Mouse (Mus musculus) midbrain, embryonic 12.5 days (tissue): Measurements from ENCODE around the gene Capn12. TPM values are rescaled to one million over a fixed set of nuclear protein-coding genes. Genes with fewer than 3 reads are reported as not detected.
"Not testable (repeated sequence)": the region's sequence is repeated elsewhere in the genome, so short reads cannot be mapped to it uniquely, and the experiment has no call there.

ENCODE experiments used
- ATAC-seq: fragments of 200-750 bp; cut with Nextera tagmentation; 2 replicates; pipeline ENCODE4 v1.8.0; 2017; ENCODE audit warnings: low read depth, moderate TSS enrichment, moderate library complexity; ENCODE audit not compliant: low FRiP score
- H3K27ac ChIP-seq: fragments of 300-500 bp; sonication (generic); replicated peaks from 2 replicates; pipeline ENCODE4 v1.5.1; 2016; ENCODE audit warnings: mild to moderate bottlenecking
- H3K27me3 ChIP-seq: fragments of 300-500 bp; sonication (generic); 2 replicates; pipeline ENCODE4 v1.6.1; 2016; ENCODE audit warnings: mild to moderate bottlenecking
- H3K36me3 ChIP-seq: fragments of 300-500 bp; sonication (generic); 2 replicates; pipeline ENCODE4 v1.6.1; 2016
- H3K4me1 ChIP-seq: fragments of 300-500 bp; sonication (generic); 2 replicates; pipeline ENCODE4 v1.6.1; 2016
- H3K4me2 ChIP-seq: fragments of 300-500 bp; sonication (generic); replicated peaks from 2 replicates; pipeline ENCODE4 v1.6.1; 2016; ENCODE audit warnings: mild to moderate bottlenecking, moderate library complexity
- H3K4me3 ChIP-seq: fragments of 300-500 bp; sonication (generic); 2 replicates; pipeline ENCODE4 v1.5.1; 2016; ENCODE audit warnings: mild to moderate bottlenecking
- H3K9ac ChIP-seq: fragments of 300-500 bp; sonication (generic); replicated peaks from 2 replicates; pipeline ENCODE4 v1.6.1; 2016; ENCODE audit warnings: mild to moderate bottlenecking, moderate library complexity
- H3K9me3 ChIP-seq: fragments of 300-500 bp; sonication (generic); 2 replicates; pipeline ENCODE4 v1.6.1; 2016; ENCODE audit warnings: mild to moderate bottlenecking
- WGBS: fragments of 180-500 bp; shearing (Covaris S2); methylation state at CpG from one replicate; pipeline ENCODE4 v1.1.7; 2016; 5-methylcytosine and 5-hydroxymethylcytosine counted together
- polyA plus RNA-seq: library from polyadenylated mRNA; unstranded; fragments of >200 nt; fragmentation: Nextera tagmentation; extraction: Ambion mirVana; gene quantifications from 2 replicates; pipeline ENCODE4 v1.2.1, GENCODE M21; 2016

Gene Capn12
- polyA plus RNA-seq, 1 experiment from 2014 or later, result 0.20 TPM

DNA sequence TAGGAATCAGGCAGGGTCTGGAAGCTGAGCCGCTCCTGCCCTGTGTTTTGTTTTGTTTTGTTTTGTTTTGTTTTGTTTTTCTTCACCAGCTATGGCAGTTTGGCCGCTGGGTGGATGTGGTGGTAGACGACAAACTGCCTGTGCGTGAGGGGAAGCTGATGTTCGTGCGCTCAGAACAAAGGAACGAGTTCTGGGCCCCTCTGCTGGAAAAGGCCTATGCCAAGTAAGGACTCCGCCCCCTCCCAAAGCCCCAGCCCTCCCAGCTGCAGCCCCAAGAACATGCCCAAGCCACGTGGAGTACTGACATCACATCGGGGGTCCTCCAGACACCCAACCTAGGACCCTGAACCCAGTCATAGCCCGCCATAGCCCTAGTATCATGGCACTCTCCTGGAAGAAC is 1.8 kb downstream of the Capn12 start:
- Histone ChIP-seq H3K36me3 (no peaks in the 10 kb centered on the region), H3K9me3 (no peaks in the 10 kb centered on the region), H3K4me3 (no peak overlapping the region), H3K4me1 (0 out of 2 replicates have a peak, but pooled peaks cover 3% of the 10 kb centered on the region), H3K9ac (no peak overlapping the region), H3K4me2 (no peak overlapping the region), H3K27me3 (peaks cover 19% of the 10 kb centered on the region), H3K27ac (no peak overlapping the region)
- WGBS, result 79% methylated on average over 11 of the region's 11 CpGs
- no peak for ATAC-seq

DNA sequence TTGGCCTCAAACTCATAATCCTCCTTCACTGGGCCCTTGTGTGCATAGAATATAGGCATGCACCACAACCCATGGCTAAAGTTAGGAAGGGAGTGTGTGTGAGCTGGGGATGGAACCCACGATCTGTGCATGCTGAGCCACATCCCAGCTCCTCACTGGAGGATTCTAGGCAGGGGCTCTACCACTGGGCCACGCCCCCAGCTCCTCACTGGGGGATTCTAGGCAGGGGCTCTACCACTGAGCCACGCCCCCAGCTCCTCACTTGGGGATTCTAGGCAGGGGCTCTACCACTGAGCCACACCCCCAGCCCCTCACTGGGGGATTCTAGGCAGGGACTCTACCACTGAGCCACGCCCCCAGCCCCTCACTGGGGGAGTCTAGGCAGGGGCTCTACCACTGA is 2.5 kb downstream of the Capn12 start:
- not testable (repeated sequence) for H3K9me3 ChIP-seq, H3K9ac ChIP-seq, H3K27ac ChIP-seq, ATAC-seq, H3K4me3 ChIP-seq, H3K4me1 ChIP-seq, H3K36me3 ChIP-seq, H3K4me2 ChIP-seq
- peaks cover 25% of the 10 kb centered on the region for H3K27me3 ChIP-seq
- 81% methylated on average over 4 of the region's 4 CpGs for WGBS

DNA sequence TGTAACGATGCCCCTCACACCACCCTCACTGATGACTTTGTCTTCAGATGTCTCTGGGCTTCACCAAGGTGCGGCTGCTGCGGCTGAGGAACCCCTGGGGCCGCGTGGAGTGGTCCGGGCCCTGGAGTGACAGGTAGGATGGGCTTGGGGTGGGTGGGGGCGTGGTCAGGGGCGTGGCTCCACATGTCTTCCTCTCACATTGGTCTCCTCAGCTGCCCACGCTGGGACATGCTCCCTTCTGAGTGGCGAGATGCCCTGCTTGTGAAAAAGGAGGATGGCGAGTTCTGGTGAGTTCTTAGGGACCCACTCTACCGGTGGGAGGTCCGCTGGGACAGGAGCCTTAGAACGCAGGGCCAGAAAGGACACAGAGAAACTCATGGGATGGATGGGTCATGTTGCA is 5.3 kb downstream of the Capn12 start:
- Histone ChIP-seq H3K4me1 (peaks cover 10% of the 10 kb centered on the region), H3K9me3 (no peaks in the 10 kb centered on the region), H3K36me3 (peaks cover 4% of the 10 kb centered on the region), H3K9ac (no peak overlapping the region), H3K27ac (no peak overlapping the region), H3K27me3 (peaks cover 46% of the 10 kb centered on the region), H3K4me2 (no peak overlapping the region), H3K4me3 (no peak overlapping the region)
- no peak for ATAC-seq
- WGBS, result 20% methylated on average over 13 of the region's 14 CpGs

DNA sequence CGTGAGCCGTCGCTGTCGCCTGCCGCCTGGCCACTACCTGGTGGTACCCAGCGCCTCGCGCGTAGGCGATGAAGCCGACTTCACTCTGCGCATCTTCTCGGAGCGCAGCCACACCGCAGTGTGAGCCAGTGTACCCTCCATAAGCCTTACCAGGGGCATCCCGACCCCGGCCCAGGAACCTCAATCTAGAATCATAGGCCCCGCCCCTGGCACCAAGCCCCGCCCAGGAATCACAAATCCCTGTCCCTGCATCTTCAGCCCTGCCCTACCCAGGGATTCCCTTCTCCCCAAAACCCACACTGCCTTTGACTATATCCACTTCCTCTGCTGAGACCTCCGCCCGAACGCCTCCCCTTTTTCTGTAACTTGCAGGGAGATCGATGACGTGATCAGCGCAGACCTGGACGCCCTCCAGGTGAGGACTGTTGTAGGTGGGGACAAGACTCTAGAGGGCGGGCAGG is 7.5 kb downstream of the Capn12 start:
- ATAC-seq, result 0 out of 2 replicates have a peak, but pooled peaks have one; percentile 41
- Histone ChIP-seq H3K4me1 (peaks cover 9% of the 10 kb centered on the region), H3K27me3 (peaks cover 46% of the 10 kb centered on the region), H3K4me2 (peak overlapping the region; percentile 51), H3K4me3 (peak overlapping the region; percentile 33), H3K36me3 (peaks cover 25% of the 10 kb centered on the region), H3K27ac (no peak overlapping the region), H3K9ac (0 out of 2 replicates have a peak overlapping the region, but pooled peaks have one; percentile 7), H3K9me3 (no peaks in the 10 kb centered on the region)
- WGBS, result 3% methylated on average over 27 of the region's 27 CpGs

DNA sequence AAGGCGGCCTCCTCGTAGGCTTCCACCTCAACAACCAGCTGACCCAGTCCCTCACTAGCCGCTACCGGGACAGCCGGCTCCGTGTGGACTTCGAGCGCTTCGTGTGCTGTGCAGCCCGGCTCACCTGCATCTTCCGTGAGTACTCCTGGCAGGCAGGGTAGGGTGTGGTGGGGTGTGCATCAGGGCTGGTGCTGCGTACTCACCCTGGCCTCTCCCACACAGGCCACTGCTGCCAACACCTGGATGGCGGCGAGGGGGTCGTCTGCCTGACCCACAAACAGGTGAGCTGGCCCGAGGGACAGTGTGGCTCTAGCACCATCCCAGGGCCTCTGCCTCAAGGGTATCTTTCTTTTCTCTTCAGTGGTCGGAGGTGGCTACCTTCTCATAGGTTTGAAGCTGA is 11.4 kb downstream of the Capn12 start:
- Histone ChIP-seq H3K27ac (no peak overlapping the region), H3K4me2 (no peak overlapping the region), H3K27me3 (peaks cover 32% of the 10 kb centered on the region), H3K9ac (no peak overlapping the region), H3K9me3 (no peaks in the 10 kb centered on the region), H3K4me3 (no peak overlapping the region), H3K4me1 (peaks cover 9% of the 10 kb centered on the region), H3K36me3 (peaks cover 64% of the 10 kb centered on the region)
- 98% methylated on average over 17 of the region's 17 CpGs for WGBS
- no peak for ATAC-seq

DNA sequence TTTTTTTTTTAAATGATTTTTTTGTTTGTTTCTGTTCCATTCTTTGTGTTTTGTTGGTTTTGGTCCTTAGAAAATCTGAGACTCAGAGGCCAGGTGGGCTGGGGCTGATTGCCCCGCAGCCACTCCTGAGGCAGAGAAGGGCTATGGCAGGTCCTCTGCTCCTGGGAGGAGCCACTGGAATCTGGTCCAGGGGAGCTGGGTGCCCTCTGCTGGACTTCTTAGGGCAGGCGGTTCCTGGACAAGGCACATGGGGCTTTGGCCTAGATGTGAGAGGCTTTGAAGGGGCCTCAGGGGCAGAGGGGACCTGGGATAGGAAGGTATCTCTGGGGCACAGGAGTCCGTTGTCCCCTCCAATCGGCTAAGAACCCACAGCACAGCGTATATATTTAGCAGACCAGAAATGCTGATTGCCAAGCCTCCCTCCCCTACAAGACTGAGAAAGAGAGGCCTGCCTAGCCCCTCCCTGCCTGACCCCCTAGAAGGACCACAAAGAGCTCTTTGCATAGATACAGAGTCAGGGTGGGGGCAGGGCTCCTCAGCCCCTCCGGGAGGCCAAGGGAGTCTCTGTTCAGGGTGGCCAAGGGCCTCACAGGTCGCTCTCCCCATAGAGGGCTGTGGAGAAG is 12.5 kb downstream of the Capn12 start:
- peak; percentile 57; the same call in 1 of the 2 replicates for ATAC-seq
- no peak overlapping the region for H3K27ac ChIP-seq
- peaks cover 75% of the 10 kb centered on the region for H3K36me3 ChIP-seq
- no peaks in the 10 kb centered on the region for H3K9me3 ChIP-seq
- no peak overlapping the region for H3K4me2 ChIP-seq
- peaks cover 20% of the 10 kb centered on the region for H3K27me3 ChIP-seq
- peaks cover 3% of the 10 kb centered on the region for H3K4me1 ChIP-seq
- 61% methylated on average over 7 of the region's 7 CpGs for WGBS
- no peak overlapping the region for H3K4me3 ChIP-seq
- no peak overlapping the region for H3K9ac ChIP-seq

DNA sequence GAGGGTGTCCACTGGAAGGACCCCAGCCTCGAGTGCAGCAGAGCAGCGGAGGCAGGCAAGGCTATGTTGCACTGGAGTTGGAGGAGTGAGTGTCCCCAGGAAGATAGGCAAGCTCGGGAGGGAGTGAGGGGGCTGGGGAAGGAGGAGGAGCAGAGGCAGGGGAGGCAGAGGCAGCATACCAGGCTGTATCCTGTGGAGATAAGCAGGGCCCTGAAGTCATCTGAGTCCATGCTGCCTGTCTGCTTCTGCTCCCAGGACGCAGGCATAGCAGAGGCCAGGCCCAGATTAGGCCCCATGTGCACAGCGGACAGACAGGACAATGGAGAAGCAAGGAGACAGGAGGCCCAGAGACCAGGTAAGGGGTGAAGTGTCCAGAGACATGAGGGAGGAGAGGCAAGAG is 13.7 kb downstream of the Capn12 start:
- Histone ChIP-seq H3K27me3 (peaks cover 8% of the 10 kb centered on the region), H3K36me3 (peaks cover 87% of the 10 kb centered on the region), H3K4me1 (no peaks in the 10 kb centered on the region), H3K27ac (0 out of 2 replicates have a peak overlapping the region, but pooled peaks have one; percentile 6), H3K4me2 (no peak overlapping the region), H3K9me3 (no peaks in the 10 kb centered on the region), H3K4me3 (no peak overlapping the region), H3K9ac (no peak overlapping the region)
- WGBS, result 57% methylated on average over 5 of the region's 5 CpGs
- ATAC-seq, result no peak

DNA sequence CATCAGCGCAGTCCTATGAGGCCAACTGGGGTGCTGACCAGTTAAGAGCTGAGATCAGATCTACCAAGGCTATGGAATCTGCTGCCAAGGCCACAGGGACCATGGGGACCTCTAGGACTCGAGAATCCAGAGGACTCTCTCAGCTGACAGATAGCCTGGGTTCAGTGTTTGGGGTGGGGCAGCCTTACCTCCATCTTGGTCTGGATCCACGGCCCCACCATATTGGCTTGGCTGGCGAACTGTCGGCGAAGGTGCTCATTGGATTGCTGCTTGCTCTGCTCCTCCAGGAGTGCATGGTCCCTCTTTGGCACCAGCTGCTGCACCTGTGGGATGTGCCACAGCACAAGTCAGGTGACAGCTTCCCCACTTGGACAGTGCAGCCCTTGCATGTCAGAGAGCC is 16.4 kb downstream of the Capn12 start:
- no peak overlapping the region for H3K27ac ChIP-seq

DNA sequence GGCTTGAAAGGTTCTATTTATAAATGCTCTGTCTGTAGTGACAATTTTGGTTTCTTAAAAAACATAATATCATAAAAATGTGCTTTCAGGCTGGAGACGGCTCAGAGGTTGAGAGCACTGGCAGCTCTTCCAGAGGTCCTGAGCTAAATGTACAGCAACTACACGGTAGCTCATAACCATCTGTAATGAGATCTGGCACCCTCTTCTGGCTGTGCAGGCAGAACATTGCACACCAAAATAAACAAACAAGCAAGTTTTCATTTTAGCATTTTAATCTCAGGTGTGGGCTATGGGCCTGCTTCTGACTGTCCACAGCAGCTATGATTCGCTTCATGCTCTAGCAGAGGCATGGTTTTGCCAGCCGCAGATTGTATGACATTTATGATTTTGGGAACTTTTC is 18.8 kb downstream of the Capn12 start:
- WGBS, result 89% methylated on average over 4 of the region's 4 CpGs
- peaks cover 99% of the 10 kb centered on the region for H3K36me3 ChIP-seq

More for the DNA sequence above, 16.4 kb downstream of the Capn12 start:
- no peak overlapping the region for H3K4me3 ChIP-seq
- H3K27me3 ChIP-seq, result no peaks in the 10 kb centered on the region
- H3K9ac ChIP-seq, result no peak overlapping the region
- no peak for ATAC-seq
- peaks cover 97% of the 10 kb centered on the region for H3K36me3 ChIP-seq
- WGBS, result 95% methylated on average over 6 of the region's 6 CpGs
- H3K9me3 ChIP-seq, result no peaks in the 10 kb centered on the region
- H3K4me2 ChIP-seq, result no peak overlapping the region
- no peaks in the 10 kb centered on the region for H3K4me1 ChIP-seq

DNA sequence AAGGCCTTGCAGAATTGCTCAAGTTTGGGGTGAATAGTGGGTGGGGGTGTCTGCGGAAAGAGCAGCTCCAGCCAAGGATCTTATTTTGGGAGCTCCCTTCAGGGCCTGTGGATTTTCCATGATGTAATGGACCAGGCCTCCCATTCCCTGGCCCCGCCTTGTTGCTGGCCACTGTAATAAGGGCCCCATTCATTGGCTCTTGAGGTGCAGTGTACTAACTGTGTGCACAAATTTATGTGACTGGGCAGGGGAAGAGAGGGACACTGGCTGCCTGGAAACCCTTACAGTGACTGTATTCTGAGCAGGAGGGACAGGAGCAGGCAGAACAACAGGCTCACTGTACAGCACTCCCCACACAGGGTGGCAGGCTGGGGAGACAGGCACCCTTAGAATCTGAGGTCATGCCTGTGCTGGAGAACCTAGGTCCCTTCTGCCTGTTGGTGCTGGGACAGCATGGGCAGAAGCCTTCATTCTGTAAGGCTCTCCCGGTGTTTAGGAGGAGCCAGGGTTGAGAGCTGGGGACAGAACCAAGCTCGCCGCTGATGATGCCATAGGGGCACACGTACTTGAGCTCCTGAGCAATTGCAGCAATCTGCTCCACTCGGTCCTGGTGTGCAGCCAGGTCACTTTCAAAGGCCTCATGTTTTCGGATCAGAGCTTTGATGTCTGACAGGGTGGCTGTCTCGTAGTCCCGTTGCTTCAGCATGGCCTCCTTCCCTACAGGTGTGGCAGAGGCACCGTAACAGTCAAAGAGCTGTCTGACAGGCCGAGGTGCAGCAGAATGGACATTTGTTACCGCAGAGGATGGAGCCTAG is 20.3 kb downstream of the Capn12 start:
- no peak for ATAC-seq

More for the DNA sequence above, 18.8 kb downstream of the Capn12 start:
- Histone ChIP-seq H3K27me3 (no peaks in the 10 kb centered on the region), H3K4me2 (no peak overlapping the region), H3K9ac (no peak overlapping the region), H3K4me3 (no peak overlapping the region), H3K9me3 (no peaks in the 10 kb centered on the region), H3K4me1 (no peaks in the 10 kb centered on the region), H3K27ac (no peak overlapping the region)
- ATAC-seq, result no peak

DNA sequence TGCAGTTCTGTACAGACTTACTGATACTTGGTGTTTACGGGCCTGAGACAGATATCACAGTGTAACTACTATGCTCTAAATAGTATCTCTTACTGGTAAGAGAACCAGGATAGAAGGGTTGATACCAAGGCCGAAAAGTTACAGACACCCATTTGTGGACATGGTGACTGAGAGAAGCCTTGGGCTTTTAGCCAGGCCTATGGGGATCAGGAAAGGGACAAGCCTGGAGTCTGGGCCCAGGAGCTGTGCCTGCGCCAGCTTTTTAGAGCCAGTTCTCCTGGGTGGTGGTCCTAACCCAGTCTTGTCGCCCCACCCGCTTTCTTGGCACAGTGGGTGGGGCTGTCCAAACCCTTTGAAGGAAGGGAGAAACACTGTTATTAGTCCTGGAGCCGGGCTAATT is 21.0 kb downstream of the Capn12 start:
- H3K4me3 ChIP-seq, result no peak overlapping the region
- no peak overlapping the region for H3K9ac ChIP-seq
- WGBS, result 96% methylated on average over 6 of the region's 6 CpGs
- H3K27me3 ChIP-seq, result no peaks in the 10 kb centered on the region
- H3K4me2 ChIP-seq, result no peak overlapping the region
- H3K27ac ChIP-seq, result no peak overlapping the region
- H3K36me3 ChIP-seq, result peaks cover 99% of the 10 kb centered on the region
- H3K4me1 ChIP-seq, result no peaks in the 10 kb centered on the region
- no peak for ATAC-seq
- no peaks in the 10 kb centered on the region for H3K9me3 ChIP-seq

More for the DNA sequence above, 20.3 kb downstream of the Capn12 start:
- Histone ChIP-seq H3K4me1 (no peaks in the 10 kb centered on the region), H3K27me3 (no peaks in the 10 kb centered on the region), H3K4me3 (no peak overlapping the region), H3K27ac (no peak overlapping the region), H3K36me3 (peaks cover 99% of the 10 kb centered on the region), H3K9me3 (no peaks in the 10 kb centered on the region), H3K9ac (no peak overlapping the region), H3K4me2 (no peak overlapping the region)
- 93% methylated on average over 13 of the region's 13 CpGs for WGBS

DNA sequence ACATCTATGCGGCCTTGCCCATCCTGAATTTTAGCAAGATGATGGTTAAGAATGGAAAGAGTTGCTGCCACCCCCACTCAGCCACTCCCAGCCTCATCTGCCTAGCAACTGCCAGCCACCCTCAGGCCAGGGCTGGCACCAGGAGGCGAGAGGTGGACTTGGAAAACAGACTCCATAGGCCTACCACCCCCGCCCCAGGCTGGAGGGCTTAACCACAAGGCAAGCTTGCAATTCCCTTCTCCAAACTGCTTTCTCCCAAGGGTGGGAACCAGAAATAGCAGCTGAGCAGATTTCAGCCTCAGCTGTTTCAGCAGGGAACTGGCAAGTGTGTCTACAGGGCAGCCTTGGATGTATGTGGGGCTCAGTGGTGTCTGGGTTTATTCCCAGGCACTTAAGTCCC is 21.6 kb downstream of the Capn12 start:
- Histone ChIP-seq H3K4me3 (no peak overlapping the region), H3K9me3 (no peaks in the 10 kb centered on the region), H3K27ac (no peak overlapping the region), H3K27me3 (no peaks in the 10 kb centered on the region), H3K4me2 (no peak overlapping the region), H3K4me1 (no peaks in the 10 kb centered on the region), H3K9ac (no peak overlapping the region), H3K36me3 (peaks cover 99% of the 10 kb centered on the region)
- ATAC-seq, result no peak
- WGBS, result 94% methylated on average over 3 of the region's 3 CpGs
